Mouse (Mus musculus) heart, embryonic 16.5 days (tissue): ENCODE measurements around the gene Serpina3m. TPM values are rescaled to one million over a fixed set of nuclear protein-coding genes. Genes with fewer than 3 reads are reported as not detected.

Experiments used
- ATAC-seq: fragments of 200-750 bp; cut with Nextera tagmentation; replicated peaks from 2 replicates; pipeline ENCODE4 v1.8.0; 2017; ENCODE audit warnings: moderate number of reproducible peaks; ENCODE audit not compliant: insufficient read depth, low FRiP score; ENCODE audit errors: extremely low read depth
- H3K27ac ChIP-seq: fragments of 300-500 bp; sonication (generic); 2 replicates; pipeline ENCODE4 v1.5.1; 2014; ENCODE audit warnings: mild to moderate bottlenecking, low read length, control low read depth, moderate library complexity
- H3K27me3 ChIP-seq: fragments of 300-500 bp; sonication (generic); 2 replicates; pipeline ENCODE4 v1.6.1; 2014; ENCODE audit warnings: low read length, mixed read lengths; ENCODE audit not compliant: control insufficient read depth, insufficient read depth
- H3K36me3 ChIP-seq: fragments of 300-500 bp; sonication (generic); 2 replicates; pipeline ENCODE4 v1.6.1; 2014; ENCODE audit not compliant: control insufficient read depth, insufficient read depth
- H3K4me1 ChIP-seq: fragments of 300-500 bp; sonication (generic); 2 replicates; pipeline ENCODE4 v1.6.1; 2014; ENCODE audit warnings: low read length, mixed read lengths; ENCODE audit not compliant: control insufficient read depth, insufficient read depth
- H3K4me2 ChIP-seq: fragments of 300-500 bp; sonication (generic); 2 replicates; pipeline ENCODE4 v1.6.1; 2014; ENCODE audit warnings: low read depth, mild to moderate bottlenecking, control low read depth, low read length
- H3K4me3 ChIP-seq: fragments of 300-500 bp; sonication (generic); 2 replicates; pipeline ENCODE4 v1.5.1; 2014; ENCODE audit warnings: mild to moderate bottlenecking, control low read depth, low read length
- H3K9ac ChIP-seq: fragments of 300-500 bp; sonication (generic); 2 replicates; pipeline ENCODE4 v1.6.1; 2014; ENCODE audit warnings: low read length, control low read depth
- H3K9me3 ChIP-seq: fragments of 300-500 bp; sonication (generic); replicated peaks from 2 replicates; pipeline ENCODE4 v1.6.1; 2016; ENCODE audit warnings: low read length; ENCODE audit not compliant: control insufficient read depth
- WGBS: fragments of 180-500 bp; shearing (Covaris S2); extraction: QIAGEN DNeasy Blood & Tissue Kit; methylation state at CpG from one replicate; pipeline ENCODE4 v1.1.7; 2014; 5-methylcytosine and 5-hydroxymethylcytosine counted together
- polyA plus RNA-seq: library from polyadenylated mRNA; unstranded; fragments of >200 nt; fragmentation: Nextera tagmentation; extraction: Ambion mirVana; gene quantifications from 2 replicates; pipeline ENCODE4 v1.2.1, GENCODE M21; 2015

The Serpina3m gene
- polyA plus RNA-seq, 1 experiment from 2014 or later: not detected

DNA sequence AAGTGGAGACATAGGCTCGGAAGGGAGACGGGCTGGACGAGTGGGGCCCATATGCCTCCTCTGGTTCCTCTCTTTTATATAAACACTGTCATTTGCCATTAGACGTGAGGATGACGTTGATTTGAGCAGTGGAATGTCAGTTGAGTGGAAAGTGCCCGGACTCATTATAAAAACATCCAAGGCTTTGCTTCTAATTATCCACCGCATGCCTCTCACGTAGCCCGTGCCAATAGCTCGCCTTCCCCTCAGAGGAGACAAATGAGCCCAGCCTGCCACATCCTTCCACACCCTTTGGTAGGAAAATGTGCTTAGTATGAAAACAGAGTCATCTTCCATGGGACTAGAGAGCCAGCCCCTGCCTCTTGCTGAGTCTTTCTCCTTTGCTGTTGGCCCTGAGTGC, 93.1 kb downstream of the Serpina3m start:
- Histone ChIP-seq H3K36me3 (no peaks in the 10 kb centered on the region), H3K9me3 (no peaks in the 10 kb centered on the region), H3K27ac (no peak overlapping the region), H3K9ac (no peak overlapping the region), H3K4me3 (no peak overlapping the region), H3K4me1 (no peaks in the 10 kb centered on the region), H3K4me2 (no peak overlapping the region), H3K27me3 (no peaks in the 10 kb centered on the region; the same call in 1 of the 2 replicates)
- WGBS: 70% methylated on average over 10 of the region's 10 CpGs
- ATAC-seq: no peak

DNA sequence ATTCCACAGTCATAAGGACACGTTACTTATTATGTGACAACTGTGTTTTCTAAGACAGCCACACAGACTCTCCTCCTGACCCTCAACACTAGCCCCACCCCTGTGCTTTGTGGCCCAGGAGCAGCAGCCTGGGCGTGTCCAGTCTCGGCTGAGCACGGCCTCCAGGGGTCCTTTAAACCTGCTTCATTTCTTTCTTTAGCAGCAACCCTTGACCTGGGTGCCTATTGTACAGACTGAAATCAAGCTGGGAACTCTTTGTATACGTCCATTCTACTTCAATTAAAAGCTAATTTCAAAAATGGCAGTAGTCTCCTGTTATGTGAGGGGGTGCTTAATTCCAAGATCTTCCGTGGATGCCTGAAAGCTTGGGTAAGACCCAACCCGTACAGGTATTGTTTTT, 94.9 kb downstream of the Serpina3m start:
- WGBS: 54% methylated on average over 7 of the region's 7 CpGs
- Histone ChIP-seq H3K4me3 (no peak overlapping the region), H3K9ac (no peak overlapping the region), H3K27me3 (no peaks in the 10 kb centered on the region; the same call in 1 of the 2 replicates), H3K36me3 (no peaks in the 10 kb centered on the region), H3K9me3 (no peaks in the 10 kb centered on the region), H3K27ac (no peak overlapping the region), H3K4me1 (no peaks in the 10 kb centered on the region), H3K4me2 (no peak overlapping the region)
- ATAC-seq: no peak

DNA sequence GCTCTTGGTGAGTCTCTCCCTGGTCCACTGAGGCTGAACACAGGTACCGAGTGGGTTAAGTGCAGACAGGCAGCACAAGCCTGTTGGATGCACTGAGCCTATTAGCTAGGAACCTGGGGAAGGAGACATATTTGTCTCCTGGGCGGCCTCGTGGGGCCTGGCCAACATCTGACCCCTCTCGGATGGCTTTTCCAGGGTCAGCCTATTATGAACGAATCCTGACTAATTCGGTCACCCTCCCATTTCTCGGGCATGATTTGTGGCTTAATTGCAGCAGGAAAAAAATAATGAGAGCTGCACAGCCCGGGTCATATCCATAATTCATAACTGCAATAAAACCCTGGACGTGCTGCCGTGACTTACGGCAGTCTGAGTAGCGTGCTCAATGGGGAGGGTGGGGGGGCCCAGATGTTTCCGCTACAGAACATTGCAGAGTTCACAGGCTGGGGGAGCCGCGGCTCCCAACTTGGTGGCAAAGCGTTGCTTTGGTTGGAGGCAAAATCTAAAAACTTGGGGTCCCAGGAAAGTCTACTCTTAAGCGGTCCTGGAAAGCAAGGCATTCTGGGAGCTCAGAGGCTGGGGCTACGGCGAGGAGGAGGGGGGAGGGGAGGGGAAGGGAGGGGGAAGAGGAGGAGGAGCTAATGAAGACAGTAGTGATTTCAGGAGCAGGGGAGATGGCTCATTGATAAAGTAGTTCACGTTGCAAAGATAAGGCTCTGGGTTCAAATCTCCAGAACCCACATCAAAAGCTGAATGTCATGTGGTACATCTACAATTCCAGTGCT, 95.9 kb downstream of the Serpina3m start:
- Histone ChIP-seq H3K27ac (no peak overlapping the region), H3K27me3 (peaks cover 9% of the 10 kb centered on the region), H3K4me3 (no peak overlapping the region), H3K36me3 (no peaks in the 10 kb centered on the region), H3K9me3 (no peaks in the 10 kb centered on the region), H3K9ac (no peak overlapping the region), H3K4me1 (no peaks in the 10 kb centered on the region), H3K4me2 (no peak overlapping the region)
- WGBS: 78% methylated on average over 20 of the region's 20 CpGs
- no peak for ATAC-seq

DNA sequence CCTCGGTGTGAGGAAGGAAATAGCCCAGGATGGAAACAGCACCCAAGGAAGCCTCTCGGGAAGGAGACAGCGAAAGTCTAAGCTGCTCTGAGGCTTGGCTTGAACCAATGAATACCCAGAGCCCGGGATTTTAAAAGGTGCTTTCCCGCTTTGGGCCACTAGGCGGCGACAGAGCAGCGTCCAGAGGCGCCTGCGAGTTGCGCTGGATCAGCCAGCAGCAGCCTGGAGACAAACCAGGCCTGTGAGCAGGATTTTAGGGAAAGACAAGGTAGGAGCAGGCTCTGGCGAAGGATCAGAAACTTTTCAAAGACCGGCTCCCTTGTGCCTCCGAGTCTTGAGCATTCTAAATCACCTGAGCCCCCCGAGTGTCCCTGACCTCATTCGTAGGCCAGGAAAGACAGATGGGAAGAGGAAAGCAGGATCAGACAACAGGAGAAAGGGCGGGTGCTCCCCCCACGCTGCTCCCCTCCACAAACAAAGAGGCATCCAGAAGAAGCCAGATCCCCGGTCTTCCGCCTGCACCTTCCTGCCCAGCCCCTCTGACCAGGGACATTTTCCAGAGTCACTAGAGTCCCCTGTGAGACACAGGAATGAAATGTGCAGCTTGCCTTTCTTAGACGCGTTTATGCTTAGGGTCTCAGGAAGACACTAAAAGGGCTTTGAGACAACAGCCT, 101.9 kb downstream of the Serpina3m start:
- no peaks in the 10 kb centered on the region for H3K4me1 ChIP-seq
- 0 out of 2 replicates have a peak overlapping the region, but pooled peaks have one; percentile 22 for H3K9ac ChIP-seq
- 8% methylated on average over 22 of the region's 22 CpGs for WGBS
- peaks cover 16% of the 10 kb centered on the region for H3K27me3 ChIP-seq
- no peak overlapping the region for H3K4me3 ChIP-seq
- H3K4me2 ChIP-seq: no peak overlapping the region
- no peaks in the 10 kb centered on the region for H3K9me3 ChIP-seq
- H3K36me3 ChIP-seq: no peaks in the 10 kb centered on the region
- 0 out of 2 replicates have a peak, but pooled peaks have one; percentile 32 for ATAC-seq
- H3K27ac ChIP-seq: no peak overlapping the region

DNA sequence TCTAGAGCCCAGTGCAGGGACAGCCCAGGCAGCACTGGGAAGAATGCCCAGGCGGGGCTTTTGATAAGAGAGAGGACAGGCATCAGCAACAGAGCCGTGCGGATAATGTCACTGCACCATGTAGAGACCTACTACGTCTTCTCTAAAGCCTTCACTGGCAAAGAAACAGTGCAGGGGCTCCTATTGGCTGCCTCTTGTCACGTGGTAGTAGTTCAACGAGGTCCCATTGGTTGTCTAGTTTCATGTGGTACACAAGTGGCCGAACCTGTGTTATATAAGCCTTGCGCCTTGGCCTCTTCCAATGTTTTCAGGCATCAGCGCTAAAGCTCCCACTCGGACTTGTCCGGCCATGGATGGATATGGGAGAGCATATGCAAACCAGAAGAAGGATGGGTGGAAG, 105.4 kb downstream of the Serpina3m start:
- Histone ChIP-seq H3K9ac (no peak overlapping the region), H3K9me3 (no peaks in the 10 kb centered on the region), H3K27me3 (peaks cover 14% of the 10 kb centered on the region), H3K4me2 (no peak overlapping the region), H3K36me3 (no peaks in the 10 kb centered on the region), H3K27ac (no peak overlapping the region), H3K4me3 (no peak overlapping the region), H3K4me1 (no peaks in the 10 kb centered on the region)
- no peak; the same call in 1 of the 2 replicates for ATAC-seq
- 70% methylated on average over 11 of the region's 11 CpGs for WGBS

Other genes with a start within 250 kb of the Serpina3m start
- not detected in 2 replicates for gene Serpina5, start 237.4 kb upstream of the Serpina3m start, polyA plus RNA-seq
- gene Serpina3a, start 225.8 kb upstream of the Serpina3m start, polyA plus RNA-seq: not detected in 2 replicates
- gene Serpina3b, start 210.5 kb upstream of the Serpina3m start, polyA plus RNA-seq: not detected in 2 replicates
- 0.11 TPM in 1 of 2 replicates, not detected in the other for gene Serpina3c, start 184.6 kb upstream of the Serpina3m start, polyA plus RNA-seq
- 0.16 and 0.51 TPM in 2 replicates for gene Serpina3f, start 123.9 kb upstream of the Serpina3m start, polyA plus RNA-seq
- gene Serpina3g, start 102.2 kb upstream of the Serpina3m start, polyA plus RNA-seq: 7.1 and 15.4 TPM in 2 replicates
- 2.0 and 4.2 TPM in 2 replicates for gene Serpina3i, start 75.4 kb upstream of the Serpina3m start, polyA plus RNA-seq
- gene Serpina3j, start 23.9 kb upstream of the Serpina3m start, polyA plus RNA-seq: 0.06 and 0.25 TPM in 2 replicates
- not detected in 2 replicates for gene Serpina3k, start within 50 bp of the Serpina3m start, polyA plus RNA-seq
- 0.46 and 0.55 TPM in 2 replicates for gene Serpina3n, start 68.2 kb downstream of the Serpina3m start, polyA plus RNA-seq
- 0.39 and 0.43 TPM in 2 replicates for gene Gsc, start 134.8 kb downstream of the Serpina3m start, polyA plus RNA-seq